Mouse (Mus musculus) CH12.LX (cell line): Measurements from ENCODE around the gene Mplkip. TPM values are rescaled to one million over a fixed set of nuclear protein-coding genes. Genes with fewer than 3 reads are reported as not detected.

ENCODE experiments used
- DNase-seq: peaks from one replicate; pipeline ENCODE4 v3.0.0-alpha.2; 2013; ENCODE audit errors: extremely low read depth
- H3K27ac ChIP-seq: 2 replicates; pipeline ENCODE4 v1.5.1; 2012; ENCODE audit warnings: low read depth, mild to moderate bottlenecking, control low read depth, moderate library complexity; ENCODE audit not compliant: insufficient read depth
- H3K27me3 ChIP-seq: replicated peaks from 2 replicates; pipeline ENCODE3; 2012; ENCODE audit warnings: inconsistent platforms
- H3K36me3 ChIP-seq, 2 experiments: replicated peaks in 1 of 2; 2 replicates each; pipeline versions ENCODE3 to v1.6.1; 2012; ENCODE audit warnings: inconsistent platforms in 1 of 2, low read length in 1 of 2, mild to moderate bottlenecking in 1 of 2, mixed read lengths in 1 of 2, moderate library complexity in 1 of 2; ENCODE audit not compliant: control insufficient read depth in 1 of 2, insufficient read depth in 1 of 2
- H3K4me1 ChIP-seq, 2 experiments: 2 replicates each; pipeline ENCODE4 v1.6.1; 2012; ENCODE audit warnings: inconsistent platforms in 1 of 2, moderate library complexity in 1 of 2; ENCODE audit not compliant: insufficient read depth in 2 of 2, control insufficient read depth in 1 of 2
- H3K4me2 ChIP-seq: 2 replicates; pipeline ENCODE4 v1.6.1; 2012; ENCODE audit warnings: low read depth, mild to moderate bottlenecking, control low read depth; ENCODE audit not compliant: poor library complexity, insufficient read depth, severe bottlenecking
- H3K4me3 ChIP-seq, 3 experiments: fragments of 150-350 bp in 1 of 3; sonication (generic) in 1 of 3; replicated peaks in 1 of 3; 2 replicates each; pipeline versions ENCODE3 to v1.5.1; 2011 to 2012; ENCODE audit warnings: low read depth in 2 of 3, low read length in 2 of 3, mild to moderate bottlenecking in 2 of 3, moderate library complexity in 2 of 3, control low read depth in 1 of 3, improper control_type of control experiment in 1 of 3, inconsistent platforms in 1 of 3, mixed read lengths in 1 of 3; ENCODE audit not compliant: poor library complexity in 1 of 3
- H3K79me2 ChIP-seq: replicated peaks from 2 replicates; pipeline ENCODE4 v1.6.1; 2012; ENCODE audit warnings: mild to moderate bottlenecking, moderate library complexity; ENCODE audit not compliant: control insufficient read depth, poor library complexity, insufficient read depth, severe bottlenecking; ENCODE audit errors: extremely low read depth
- H3K9ac ChIP-seq: 2 replicates; pipeline ENCODE4 v1.6.1; 2012; ENCODE audit warnings: low read depth, mild to moderate bottlenecking, control low read depth, moderate library complexity; ENCODE audit not compliant: insufficient read depth
- H3K9me3 ChIP-seq: replicated peaks from 2 replicates; pipeline ENCODE3; 2012; ENCODE audit warnings: low read length, inconsistent platforms, mixed read lengths
- BHLHE40 ChIP-seq: IDR thresholded peaks from 2 replicates; pipeline ENCODE4 v1.6.1; 2011; ENCODE audit warnings: mild to moderate bottlenecking, low read depth, low read length, improper control_type of control experiment
- CHD1 ChIP-seq: IDR thresholded peaks from 2 replicates; pipeline ENCODE4 v1.6.1; 2012; ENCODE audit warnings: low read depth, low read length, improper control_type of control experiment, inconsistent platforms
- CHD2 ChIP-seq: IDR thresholded peaks from 2 replicates; pipeline ENCODE4 v1.6.1; 2011; ENCODE audit warnings: low read length, improper control_type of control experiment
- ETS1 ChIP-seq: conservative IDR thresholded peaks from 2 replicates; pipeline ENCODE4 v1.6.1; 2012; ENCODE audit warnings: low read depth, mild to moderate bottlenecking, inconsistent platforms, low read length, improper control_type of control experiment, moderate library complexity
- JUN ChIP-seq: IDR thresholded peaks from 2 replicates; pipeline ENCODE4 v1.6.1; 2011; ENCODE audit warnings: low read depth, mild to moderate bottlenecking, low read length, improper control_type of control experiment, moderate library complexity; ENCODE audit not compliant: insufficient read depth
- JUND ChIP-seq: conservative IDR thresholded peaks from 2 replicates; pipeline ENCODE4 v1.6.1; 2011; ENCODE audit warnings: low read depth, low read length, improper control_type of control experiment
- KAT2A ChIP-seq: IDR thresholded peaks from 2 replicates; pipeline ENCODE4 v1.6.1; 2012; ENCODE audit warnings: low read length, improper control_type of control experiment, inconsistent platforms; ENCODE audit not compliant: insufficient replicate concordance
- MAFK ChIP-seq: IDR thresholded peaks from 2 replicates; pipeline ENCODE4 v1.6.1; 2011; ENCODE audit warnings: low read length, improper control_type of control experiment; ENCODE audit not compliant: insufficient replicate concordance
- MYC ChIP-seq: IDR thresholded peaks from 2 replicates; pipeline ENCODE4 v1.6.1; 2011; ENCODE audit warnings: low read depth, mild to moderate bottlenecking, improper control_type of control experiment, low read length
- NRF1 ChIP-seq: IDR thresholded peaks from 2 replicates; pipeline ENCODE4 v1.6.1; 2014; ENCODE audit warnings: low read depth, mild to moderate bottlenecking, inconsistent platforms, low read length, improper control_type of control experiment, moderate library complexity
- POLR2A ChIP-seq: IDR thresholded peaks from 2 replicates; pipeline ENCODE4 v1.6.1; 2011; ENCODE audit warnings: low read depth, mild to moderate bottlenecking, improper control_type of control experiment, low read length
- POLR2AphosphoS2 ChIP-seq: IDR thresholded peaks from 2 replicates; pipeline ENCODE4 v1.6.1; 2011; ENCODE audit warnings: low read depth, low read length, improper control_type of control experiment
- SMC3 ChIP-seq: IDR thresholded peaks from 2 replicates; pipeline ENCODE4 v1.6.1; 2011; ENCODE audit warnings: low read depth, low read length, improper control_type of control experiment
- TBP ChIP-seq: conservative IDR thresholded peaks from 2 replicates; pipeline ENCODE4 v1.6.1; 2011; ENCODE audit warnings: low read depth, low read length, improper control_type of control experiment
- TCF12 ChIP-seq: IDR thresholded peaks from 2 replicates; pipeline ENCODE4 v1.6.1; 2014; ENCODE audit warnings: low read depth, mild to moderate bottlenecking, inconsistent platforms, low read length, improper control_type of control experiment
- USF2 ChIP-seq: conservative IDR thresholded peaks from 2 replicates; pipeline ENCODE4 v1.6.1; 2011; ENCODE audit warnings: low read depth, low read length, improper control_type of control experiment
- ZKSCAN1 ChIP-seq: IDR thresholded peaks from 2 replicates; pipeline ENCODE4 v1.6.1; 2012; ENCODE audit warnings: low read depth, inconsistent platforms, low read length, improper control_type of control experiment, borderline replicate concordance
- ZMIZ1 ChIP-seq: IDR thresholded peaks from 2 replicates; pipeline ENCODE4 v1.6.1; 2012; ENCODE audit warnings: low read depth, mild to moderate bottlenecking, inconsistent platforms, low read length, improper control_type of control experiment
- dilution Hi-C: fragments of 300-500 bp; cut with MboI; formaldehyde crosslinking; loops from 2 replicates; pipeline ENCODE4 v1.14.3; 2020; ENCODE audit warnings: low sequenced_read_pairs; ENCODE audit not compliant: extremely low pct_unique_long_range_greater_than_20kb, extremely low pct_ligation_motif_present
- in situ Hi-C: fragments of 300-500 bp; cut with MboI; formaldehyde crosslinking; loops from 3 replicates; pipeline ENCODE4 v1.14.3; 2019; ENCODE audit warnings: low sequenced_read_pairs, low pct_ligation_motif_present, low pct_unique_long_range_greater_than_20kb, mixed read lengths
- polyA plus RNA-seq: library from polyadenylated mRNA; unstranded; fragments of >175 nt; gene quantifications from 2 replicates; pipeline ENCODE4 v1.2.1, GENCODE M21; 2012; ENCODE audit warnings: low read depth; ENCODE audit not compliant: insufficient read length
- total RNA-seq, 2 experiments: library from RNA; depleted of rRNA; stranded (reverse); fragments of 300-350 nt in 1 of 2; fragments of >200 nt in 1 of 2; gene quantifications; 2 replicates each; pipeline ENCODE4 v1.2.3; 2012 to 2014

The Mplkip gene
- total and polyA plus RNA-seq, 3 experiments, result 12.5 to 33.4 (median 30.0) TPM

- H3K79me2 ChIP-seq, result peaks cover 3% of the 10 kb centered on the region
- peaks cover 0 to 5% of the 10 kb centered on the region in 2 experiments; a peak in 2 of 4 replicates for H3K4me1 ChIP-seq
- TF ChIP-seq JUND (no peak), MYC (no peak), CHD1 (no peak), TBP (no peak), ETS1 (no peak), KAT2A (no peak), POLR2AphosphoS2 (no peak), BHLHE40 (no peak), SMC3 (no peak), POLR2A (no peak), MAFK (no peak), NRF1 (no peak)
- no peak overlapping the region for H3K4me3 ChIP-seq
- H3K27ac ChIP-seq, result no peak overlapping the region
- H3K27me3 ChIP-seq, result no peaks in the 10 kb centered on the region
- no peaks in the 10 kb centered on the region for H3K36me3 ChIP-seq
- no peaks in the 10 kb centered on the region for H3K9me3 ChIP-seq
- H3K9ac ChIP-seq, result no peak overlapping the region
- H3K4me2 ChIP-seq, result no peak overlapping the region
- dilution Hi-C loops, result no loop called here
- in situ Hi-C loops, result no loop called here
- no peak for DNase-seq
Observed at GRCm38 (mm10) chr13:17690686-17691085, 4.3 kb upstream of the Mplkip start.

GRCm38 (mm10) chr13:17691436-17691835 lies 3.6 kb upstream of the Mplkip start:
- dilution Hi-C loops, result no loop called here
- TF ChIP-seq KAT2A, result no peak
- no peak for TF ChIP-seq USF2
- no peak for TF ChIP-seq ZKSCAN1
- TF ChIP-seq TCF12, result no peak
- TF ChIP-seq JUN, result no peak
- TF ChIP-seq MYC, result no peak
- no peak for TF ChIP-seq ZMIZ1
- TF ChIP-seq POLR2AphosphoS2, result no peak
- TF ChIP-seq BHLHE40, result no peak
- TF ChIP-seq CHD2, result no peak
- H3K79me2 ChIP-seq, result peaks cover 7% of the 10 kb centered on the region

More at GRCm38 (mm10) chr13:17691436-17691835, 3.6 kb upstream of the Mplkip start:
- no peak overlapping the region for H3K9ac ChIP-seq
- H3K9me3 ChIP-seq, result no peaks in the 10 kb centered on the region
- H3K36me3 ChIP-seq, result no peaks in the 10 kb centered on the region
- H3K4me3 ChIP-seq, result no peak overlapping the region
- no peak overlapping the region for H3K27ac ChIP-seq
- no peak overlapping the region for H3K4me2 ChIP-seq
- no peak for DNase-seq
- H3K27me3 ChIP-seq, result no peaks in the 10 kb centered on the region
- peaks cover 0 to 5% of the 10 kb centered on the region in 2 experiments; a peak in 2 of 4 replicates for H3K4me1 ChIP-seq
- in situ Hi-C loops, result no loop called here
